Mouse (Mus musculus) right cerebral cortex, postnatal 25 days (tissue): Measurements from ENCODE around the gene Eif3c.

Experiments used
- DNase-seq: peaks from one replicate; pipeline ENCODE4 v3.0.0; 2022

Eif3c gene

DNA sequence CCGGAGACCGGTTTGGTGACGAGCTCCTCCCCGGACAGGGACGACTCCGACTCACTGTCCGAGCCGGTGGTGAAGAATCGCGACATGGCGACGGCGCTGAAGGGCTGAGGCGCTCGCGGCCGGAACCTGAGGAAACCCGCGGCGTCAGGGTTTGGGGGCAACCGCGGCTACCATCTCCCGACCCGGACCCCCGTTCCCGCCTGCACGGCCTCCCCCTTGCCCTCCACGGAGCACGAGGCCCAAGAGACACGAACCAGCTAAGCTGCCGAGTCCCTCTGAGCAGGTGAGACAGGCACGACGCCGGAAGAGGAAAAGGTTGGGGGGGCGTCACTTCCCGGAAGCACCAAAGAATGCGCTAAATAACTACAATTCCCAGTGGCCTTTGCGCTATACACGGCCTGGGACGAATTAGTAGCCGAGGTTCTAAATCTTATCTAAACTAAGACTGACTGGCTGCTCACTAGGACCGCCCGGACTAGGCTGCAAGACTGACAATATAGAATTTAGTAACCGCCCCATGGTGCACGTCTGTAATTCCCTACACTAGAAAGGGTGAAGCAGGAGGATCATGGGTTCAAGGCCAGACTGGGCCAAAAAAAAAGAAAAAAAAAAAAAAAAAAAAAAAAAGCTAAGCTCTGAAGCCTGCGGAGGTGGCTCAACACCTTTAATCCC, at the start of gene Eif3c:
Gene Eif3c (minus strand): TSS at position 318 of the 672 bp plus-strand sequence.
- peak; percentile 85 for DNase-seq

DNA sequence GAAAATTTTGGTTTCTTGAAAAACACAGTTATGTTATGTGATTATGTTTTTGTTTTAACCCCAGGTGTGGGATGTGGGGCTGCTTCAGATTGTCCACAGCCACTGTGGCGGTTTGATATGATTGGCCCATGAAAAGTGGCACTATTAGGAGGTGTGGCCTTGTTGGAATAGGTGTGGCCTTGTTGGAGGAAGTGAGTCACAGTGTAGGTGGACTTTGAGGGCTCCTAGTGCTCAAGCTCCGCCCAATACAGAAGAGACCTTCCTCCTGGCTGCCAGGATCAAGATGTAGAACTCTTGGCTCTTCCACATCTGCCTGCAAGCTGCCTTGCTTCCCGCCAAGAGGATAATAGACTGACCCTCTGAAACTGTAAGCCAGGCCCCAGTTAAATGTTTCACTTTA, 46.5 kb upstream of the Eif3c start:
- no peak for DNase-seq

DNA sequence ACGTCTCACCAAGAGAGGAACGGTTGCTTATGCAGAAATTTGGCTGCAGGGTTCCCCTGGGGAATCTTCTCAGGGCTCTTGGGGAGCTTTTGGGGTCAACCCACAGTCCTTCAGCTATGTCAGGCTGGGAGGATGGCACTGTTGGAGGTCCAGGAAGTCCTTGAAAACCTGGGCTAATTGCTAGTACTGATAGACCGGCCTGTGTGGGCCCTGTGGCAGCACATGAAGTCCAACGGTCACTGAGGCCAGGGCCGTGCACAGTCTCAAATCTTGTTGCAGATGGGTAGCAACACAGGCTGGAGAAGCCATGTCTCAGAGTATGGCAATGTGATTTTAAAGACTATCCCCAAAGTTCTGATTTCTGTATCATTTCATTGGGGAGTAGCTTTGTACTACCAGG, 41.6 kb upstream of the Eif3c start:
- no peak for DNase-seq

DNA sequence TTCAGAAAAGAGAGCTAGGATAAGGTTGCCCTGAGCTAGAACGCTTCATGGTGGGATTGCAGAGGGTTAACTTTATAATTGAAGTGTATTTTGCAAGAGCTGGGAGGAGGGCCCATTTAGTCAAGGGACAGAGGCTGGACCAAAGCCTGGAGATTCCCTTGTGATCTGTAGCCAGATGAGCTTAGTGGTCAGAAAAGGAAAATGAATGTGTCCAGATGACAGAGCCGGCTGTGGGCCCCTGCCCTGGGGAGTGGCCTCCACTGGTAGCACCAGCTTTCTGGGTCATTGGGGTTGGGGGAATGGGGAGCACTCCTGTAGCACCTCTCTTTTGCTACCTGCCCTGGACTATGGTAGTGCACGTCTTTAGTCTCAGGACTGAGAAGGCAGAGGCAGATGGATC, 40.9 kb upstream of the Eif3c start:
- no peak for DNase-seq

DNA sequence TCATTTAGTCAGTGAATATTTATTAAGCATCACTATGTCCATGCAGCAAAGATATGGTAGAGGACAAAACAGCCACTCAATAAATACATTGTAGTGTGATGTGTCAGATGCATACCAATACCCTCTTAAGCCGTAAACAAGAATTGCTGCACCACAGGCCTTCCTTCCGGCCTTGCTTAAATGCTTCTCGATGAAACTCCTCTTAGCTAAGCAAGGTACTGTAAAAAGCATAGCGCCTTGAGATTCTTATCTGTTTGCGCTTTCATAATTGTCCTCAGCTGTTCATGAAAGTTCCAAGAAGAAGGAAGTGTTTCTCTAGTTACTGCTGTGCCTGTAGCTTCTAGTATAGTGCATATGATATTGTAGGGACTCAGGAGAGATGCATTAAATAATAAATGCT, 40.4 kb upstream of the Eif3c start:
- DNase-seq = no peak

DNA sequence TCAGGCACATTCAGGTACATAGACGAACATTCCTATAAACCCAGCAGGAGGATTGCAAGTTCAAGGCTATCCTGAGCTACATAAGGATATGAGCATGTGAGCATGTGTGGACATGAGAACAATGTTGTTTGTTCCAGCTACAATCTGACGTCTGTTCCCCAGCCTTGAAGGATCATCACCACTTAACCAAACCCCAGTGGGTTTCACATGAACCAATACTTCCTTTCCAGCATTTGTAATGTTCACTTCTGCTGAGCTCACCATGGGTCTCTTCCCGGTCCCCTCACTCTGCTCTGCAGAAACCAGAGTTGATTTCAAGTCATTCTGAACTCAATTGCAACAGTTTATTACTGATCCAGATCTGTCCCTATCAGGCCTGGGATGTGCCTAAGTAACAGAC, 36.4 kb upstream of the Eif3c start:
- no peak for DNase-seq

DNA sequence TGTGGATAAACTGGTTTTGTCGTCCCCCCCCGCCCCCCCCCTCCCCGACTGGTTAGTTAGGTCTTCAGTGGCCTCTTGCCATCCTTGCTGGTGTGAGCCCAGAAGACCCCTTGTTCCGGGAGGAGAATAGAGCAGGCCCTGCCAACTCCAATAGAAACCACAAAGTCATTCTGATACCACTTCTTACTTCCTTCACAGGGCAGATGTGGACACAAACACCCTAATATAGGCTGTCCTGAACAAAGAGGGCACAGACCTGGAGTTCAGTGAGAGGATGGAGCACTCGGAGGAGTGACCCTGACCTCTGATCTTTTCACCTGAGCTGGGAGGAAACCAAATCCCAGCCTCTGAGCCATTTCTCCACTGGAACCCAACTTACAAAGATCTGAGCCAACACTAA, 35.7 kb upstream of the Eif3c start:
- no peak for DNase-seq

DNA sequence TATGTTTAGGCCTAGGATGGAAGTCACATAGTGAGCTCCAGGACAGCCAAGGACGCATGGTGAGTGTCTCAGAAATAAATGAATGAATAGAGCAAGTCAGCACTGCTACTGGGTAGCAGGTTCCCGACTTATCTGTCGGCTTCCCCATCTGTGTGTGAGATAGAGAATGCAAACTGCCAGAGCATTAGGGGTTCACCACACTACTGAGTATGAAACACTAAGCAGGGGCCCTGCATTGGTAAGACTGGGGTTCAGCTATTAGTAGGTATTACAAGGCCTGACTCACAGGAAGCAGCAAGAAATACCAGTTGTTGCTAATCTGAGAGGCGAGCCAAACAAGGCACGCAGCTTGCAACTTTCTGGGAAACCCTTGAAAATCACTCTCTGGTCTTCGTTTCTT, 32.7 kb upstream of the Eif3c start:
- no peak for DNase-seq

DNA sequence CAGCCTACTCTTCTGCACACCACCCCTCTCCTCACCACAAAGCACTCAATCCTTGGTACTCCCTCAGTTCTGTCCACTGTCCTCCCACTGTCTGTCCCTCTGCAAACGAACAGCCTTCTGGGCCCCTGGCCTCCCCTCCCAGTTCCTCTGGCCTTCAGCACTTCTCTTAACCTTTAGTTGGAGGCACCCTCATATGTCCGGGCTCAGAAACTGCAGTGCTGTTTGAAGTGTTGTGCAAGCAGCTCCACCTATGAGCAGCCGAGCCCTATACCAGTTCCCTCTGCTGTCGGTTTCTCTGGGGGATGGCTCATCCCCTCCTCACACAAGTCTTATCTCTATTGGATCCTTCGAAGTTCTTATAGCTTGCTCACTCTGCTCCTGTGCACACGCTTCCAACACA, 30.2 kb upstream of the Eif3c start:
- no peak for DNase-seq

DNA sequence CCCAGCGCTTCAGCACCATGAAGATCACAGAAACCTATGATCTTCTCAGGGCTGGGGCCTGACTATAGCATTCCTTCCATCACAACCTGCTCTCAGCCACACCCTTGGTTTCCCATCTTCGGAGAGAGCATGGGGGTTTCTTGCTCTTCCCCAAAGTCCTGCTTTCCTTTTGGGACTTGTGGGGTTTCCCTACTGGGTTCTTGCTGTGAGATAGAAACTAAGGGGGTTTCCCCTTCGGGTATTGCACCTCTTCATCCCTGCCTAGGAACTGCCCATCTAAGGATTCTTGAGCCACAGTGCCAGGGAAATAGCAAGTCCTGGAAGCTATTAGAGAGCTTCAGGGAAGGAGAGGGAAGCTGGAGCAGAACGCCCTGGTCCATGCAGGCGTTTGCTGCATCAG, 29.7 kb upstream of the Eif3c start:
- no peak for DNase-seq

DNA sequence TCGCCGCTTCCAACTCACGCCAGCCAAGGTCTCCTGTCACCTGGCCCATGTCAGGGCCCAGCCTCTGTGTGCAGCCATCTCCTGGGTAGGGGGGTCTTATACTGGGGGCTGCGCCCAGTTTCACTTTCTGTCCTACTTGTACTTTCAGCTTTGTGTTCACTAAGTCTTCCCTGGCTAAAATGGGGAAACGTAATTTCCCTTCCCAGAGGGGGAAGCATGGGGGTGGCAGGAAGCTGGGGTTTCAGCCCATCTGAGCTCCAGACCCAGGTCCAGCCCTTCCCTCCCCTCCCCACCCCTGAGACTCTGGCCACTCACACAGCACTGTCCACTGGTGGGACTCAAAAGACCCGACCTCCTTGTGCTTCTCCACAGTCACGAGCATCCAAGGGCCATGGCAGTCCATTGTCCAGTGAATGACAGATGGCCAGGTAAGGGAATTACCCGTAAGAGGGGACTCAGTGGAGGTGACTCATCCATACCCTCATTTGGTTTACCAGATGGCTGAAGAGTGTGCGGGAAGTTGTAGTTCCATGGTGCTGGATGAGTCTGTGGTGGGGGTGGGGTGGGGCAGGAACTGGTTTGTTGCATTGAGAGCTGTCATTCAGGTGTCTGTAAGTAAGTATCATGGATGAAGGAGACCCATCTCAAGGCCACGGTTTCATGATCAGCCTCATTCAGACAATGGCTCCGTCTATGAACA, 28.8 kb upstream of the Eif3c start, which contains the start of gene Il27:
Gene Il27 (minus strand): TSS at position 80 of the 700 bp plus-strand sequence.
- DNase-seq = no peak

DNA sequence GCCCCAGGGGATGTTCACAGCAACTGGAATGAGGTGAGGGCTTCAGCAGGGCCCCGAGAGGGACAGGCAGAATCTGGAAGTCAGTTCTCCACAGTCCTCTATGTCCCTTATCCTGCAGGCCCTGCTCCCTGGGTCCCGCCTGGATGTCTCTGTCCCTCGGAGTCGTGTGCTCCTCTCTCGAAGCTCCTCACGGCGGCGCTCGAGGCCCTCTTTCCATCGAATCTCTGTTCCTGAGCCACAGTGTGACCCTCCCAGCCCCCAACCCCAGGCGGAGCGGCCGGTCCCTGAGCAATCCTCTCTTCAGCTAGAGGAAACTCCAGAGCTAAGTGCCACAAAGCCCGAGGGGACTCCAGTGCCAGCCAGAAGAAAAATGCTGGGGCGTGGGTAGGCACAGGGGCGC, 21.6 kb upstream of the Eif3c start:
- DNase-seq = peak; percentile 33

DNA sequence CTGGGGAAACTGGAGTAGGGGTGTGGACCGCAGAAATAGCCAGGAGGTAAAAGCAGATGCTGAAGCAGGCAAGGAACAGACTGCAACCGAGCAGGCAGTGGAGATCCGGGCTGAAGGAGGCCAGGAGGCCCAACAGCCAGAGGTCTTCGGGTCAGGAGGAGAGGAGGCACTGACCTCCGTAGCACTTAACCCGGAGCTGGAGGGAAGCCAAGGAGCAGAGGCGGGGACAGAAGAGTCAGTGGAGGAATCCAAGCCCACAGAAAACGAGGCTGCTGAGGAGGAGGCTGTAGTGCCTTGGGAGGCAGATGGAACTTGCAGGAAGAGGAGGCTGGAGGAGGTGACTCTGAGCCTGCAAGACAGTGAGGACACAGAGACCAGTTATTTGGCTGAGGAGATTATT, 20.6 kb upstream of the Eif3c start:
- DNase-seq = no peak

DNA sequence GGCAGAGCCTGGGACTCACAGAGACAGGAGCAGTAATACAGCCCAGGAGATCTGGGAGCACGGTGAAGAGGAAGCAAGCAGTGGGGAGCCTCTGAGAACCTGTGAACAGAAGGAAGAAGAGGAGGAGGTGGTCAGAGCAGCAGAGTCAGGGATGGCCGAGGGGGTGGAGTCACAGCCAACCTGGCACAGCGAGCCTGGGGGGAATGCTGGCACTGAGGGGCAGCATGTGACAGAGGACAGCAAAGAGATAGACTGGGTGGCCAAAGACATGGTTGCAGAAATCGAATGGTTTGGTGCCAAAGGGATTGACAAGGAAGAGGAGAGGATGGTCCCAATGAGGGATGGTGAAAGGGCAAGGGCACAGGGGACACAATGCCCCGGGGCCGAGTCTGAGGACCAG, 19.5 kb upstream of the Eif3c start, which contains the start of gene Cln3:
Gene Cln3 (minus strand): TSS at position 101 of the 400 bp plus-strand sequence.
- DNase-seq = no peak

DNA sequence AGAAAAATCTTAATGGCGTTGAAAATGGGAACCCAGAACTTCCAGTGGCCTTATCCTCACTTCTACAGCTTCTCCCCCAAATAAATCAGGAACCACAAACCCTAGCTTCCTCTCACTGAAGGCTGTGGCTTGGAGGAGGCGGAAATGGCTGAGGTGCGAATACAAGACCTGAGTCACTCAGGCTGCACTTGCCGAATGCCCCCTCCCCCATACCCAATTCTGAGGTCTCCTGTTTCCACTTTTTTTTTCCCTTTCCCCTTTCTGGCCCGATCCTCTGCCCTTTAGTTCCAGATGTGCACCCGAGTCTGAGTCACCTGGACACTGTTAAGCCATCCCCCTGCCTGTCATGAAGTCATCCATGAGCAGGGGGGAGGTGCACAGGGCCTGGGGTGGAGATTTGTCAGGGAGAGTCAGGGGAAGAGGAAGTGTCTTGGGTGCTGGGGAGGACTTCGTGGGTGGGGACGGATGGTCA, 18.3 kb upstream of the Eif3c start, which contains the start of gene Apobr:
Gene Apobr (plus strand): TSS at position 437 of the 472 bp plus-strand sequence.
- no peak for DNase-seq

DNA sequence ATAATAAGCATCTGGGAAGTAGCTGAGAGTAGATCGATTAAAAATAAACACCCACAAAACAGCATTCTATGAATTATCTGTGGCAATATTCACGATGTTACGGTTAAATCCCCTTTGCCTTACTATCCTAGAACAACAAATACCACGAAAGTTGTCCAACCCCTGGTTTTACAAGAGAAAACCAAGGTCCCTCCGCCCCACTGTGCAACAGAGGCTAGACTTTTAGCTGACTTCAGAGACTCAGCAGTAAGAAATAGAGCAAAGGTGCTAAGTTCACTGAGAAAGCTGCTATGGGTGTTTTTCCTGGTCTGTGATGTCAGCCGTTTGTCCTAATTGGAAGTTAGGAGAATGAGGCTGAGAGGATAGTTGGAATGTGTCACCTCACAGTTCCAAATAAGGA, 17.6 kb upstream of the Eif3c start:
- no peak for DNase-seq

DNA sequence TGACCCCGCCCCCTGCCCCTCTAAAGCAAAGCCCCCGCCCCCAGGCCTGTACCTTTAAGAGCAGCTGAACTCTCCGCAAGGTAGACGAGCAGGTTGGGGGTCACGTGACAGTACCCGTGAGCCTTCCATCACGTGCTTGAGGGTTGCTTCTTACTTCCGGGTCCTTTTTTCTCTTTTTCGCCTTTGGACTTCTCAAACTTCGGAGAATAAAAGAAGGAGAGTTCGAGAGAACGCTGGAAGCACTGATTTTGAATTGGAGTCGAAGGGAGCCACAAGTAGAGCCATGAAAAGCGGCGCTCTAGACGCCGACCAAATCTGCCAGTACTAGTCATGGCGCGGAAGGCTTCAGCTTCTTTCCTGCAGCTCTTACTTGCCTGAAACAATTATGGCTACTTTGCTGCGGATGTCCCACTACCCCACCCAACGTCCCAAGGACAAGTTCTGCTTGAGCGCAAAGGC, 17.1 kb upstream of the Eif3c start:
- peak; percentile 85 for DNase-seq

DNA sequence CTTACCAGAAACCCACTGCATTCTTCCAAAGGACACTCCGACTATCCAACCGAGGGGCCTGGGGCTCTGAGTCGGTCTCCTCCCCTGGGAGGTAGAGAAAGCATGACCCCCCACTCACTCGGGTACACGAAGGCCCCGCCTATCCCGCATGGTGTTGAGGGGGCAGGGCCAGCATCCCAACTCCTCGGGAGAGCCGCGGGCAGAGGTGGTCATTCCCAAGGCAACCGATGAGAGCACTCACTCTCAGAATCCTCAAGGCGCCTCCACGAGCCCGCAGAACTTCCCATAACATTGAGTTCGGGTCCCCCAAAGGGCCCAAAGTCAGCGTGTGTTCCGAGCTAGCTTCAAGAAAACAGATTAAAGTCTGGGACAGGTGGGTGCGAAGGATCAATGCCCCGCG, 16.5 kb upstream of the Eif3c start:
- peak; percentile 31 for DNase-seq

DNA sequence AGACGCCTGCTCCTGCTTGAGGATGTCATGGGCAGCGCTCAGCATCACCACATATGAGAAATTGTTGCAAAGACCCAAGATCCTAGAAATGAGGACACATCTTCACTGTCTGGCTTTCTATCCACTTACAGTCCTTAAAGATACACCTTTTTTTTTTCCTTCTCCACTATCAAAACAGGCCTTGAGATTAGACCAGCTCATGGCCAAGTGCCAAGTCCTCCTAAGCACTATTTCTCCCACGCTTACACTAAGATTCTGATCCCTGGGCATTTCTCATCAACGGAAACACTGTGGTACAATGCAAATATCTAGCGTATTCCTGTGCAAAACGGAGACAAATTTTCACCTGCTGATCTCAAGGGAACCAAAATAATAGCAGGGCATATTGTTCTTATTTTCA, 15.4 kb upstream of the Eif3c start:
- DNase-seq = no peak

DNA sequence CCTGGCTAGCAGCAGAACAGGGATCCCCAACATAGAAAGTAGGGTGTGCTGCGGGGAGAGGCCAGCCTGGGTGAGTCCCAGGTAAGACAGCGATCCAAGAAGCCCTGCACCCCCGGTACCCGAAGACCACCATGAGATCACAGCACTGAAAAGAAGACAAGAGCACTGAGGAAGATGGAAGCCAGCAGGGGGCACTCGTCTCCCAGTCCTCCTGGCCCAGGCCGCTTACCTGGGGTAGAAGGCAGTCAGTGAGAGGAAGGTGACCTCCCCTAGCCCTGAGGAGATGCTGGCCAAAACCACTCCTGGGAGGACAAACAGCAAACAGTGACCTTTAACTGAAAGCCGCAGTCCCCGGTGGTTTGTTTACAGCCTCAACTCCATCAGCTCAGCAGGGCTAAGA, 13.0 kb upstream of the Eif3c start:
- DNase-seq = no peak

DNA sequence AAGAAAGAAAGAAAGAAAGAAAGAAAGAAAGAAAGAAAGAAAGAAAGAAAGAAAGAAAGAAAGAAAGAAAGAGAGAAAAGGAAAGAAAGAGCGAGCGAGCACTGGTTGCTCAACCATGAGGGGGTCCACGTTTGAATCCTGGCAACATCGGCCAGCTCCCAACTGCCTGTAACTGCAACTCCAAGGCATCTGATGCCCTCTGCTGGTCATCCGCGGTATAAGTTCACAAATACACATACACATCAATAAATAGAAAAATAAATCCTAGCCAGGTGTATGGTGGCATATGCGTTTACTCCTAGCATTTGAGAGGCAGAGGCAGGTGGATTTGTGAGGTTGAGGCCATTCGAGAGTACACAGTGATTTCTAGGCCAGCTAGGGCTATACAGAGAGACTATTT, 10.7 kb upstream of the Eif3c start:
- DNase-seq = no peak

DNA sequence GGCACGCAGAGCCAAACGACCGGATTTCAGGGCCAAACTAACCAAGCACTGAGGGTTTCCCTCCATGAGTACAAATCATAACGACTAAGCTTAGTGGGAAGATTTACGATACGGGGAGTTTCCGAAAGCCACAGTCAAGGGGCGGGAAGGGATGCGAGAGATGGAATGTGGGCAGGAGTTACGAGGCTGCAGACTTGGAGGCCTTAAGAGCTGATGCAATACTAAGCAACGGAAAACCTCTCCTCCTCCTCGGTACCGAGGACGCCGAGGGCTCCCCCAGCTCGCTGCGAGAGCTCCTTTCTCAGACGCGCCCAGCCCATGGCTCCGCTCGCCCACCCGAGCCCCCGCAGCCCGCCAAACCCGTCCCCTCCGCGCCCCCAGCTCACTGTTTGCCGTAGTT, 518 bp downstream of the Eif3c start:
- DNase-seq = no peak

DNA sequence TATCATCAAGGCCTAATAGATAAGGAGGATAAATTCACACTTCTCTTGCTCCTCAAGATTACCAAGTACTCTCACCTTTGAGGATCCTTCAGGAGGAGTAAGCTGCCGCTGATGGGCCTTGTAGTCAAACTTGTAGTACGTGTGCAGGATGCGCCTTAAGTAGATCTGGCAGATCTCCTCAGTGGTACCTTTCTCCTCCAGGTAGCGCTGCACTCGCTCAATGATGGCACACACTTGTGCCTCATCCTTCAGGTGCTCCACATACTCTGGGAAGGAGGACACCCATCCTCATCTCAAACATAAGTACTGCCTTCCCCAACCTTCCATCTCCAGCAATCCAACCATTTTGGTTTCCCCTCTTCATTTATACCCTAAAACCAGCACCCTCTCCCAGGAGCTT, 9.6 kb downstream of the Eif3c start:
- no peak for DNase-seq

DNA sequence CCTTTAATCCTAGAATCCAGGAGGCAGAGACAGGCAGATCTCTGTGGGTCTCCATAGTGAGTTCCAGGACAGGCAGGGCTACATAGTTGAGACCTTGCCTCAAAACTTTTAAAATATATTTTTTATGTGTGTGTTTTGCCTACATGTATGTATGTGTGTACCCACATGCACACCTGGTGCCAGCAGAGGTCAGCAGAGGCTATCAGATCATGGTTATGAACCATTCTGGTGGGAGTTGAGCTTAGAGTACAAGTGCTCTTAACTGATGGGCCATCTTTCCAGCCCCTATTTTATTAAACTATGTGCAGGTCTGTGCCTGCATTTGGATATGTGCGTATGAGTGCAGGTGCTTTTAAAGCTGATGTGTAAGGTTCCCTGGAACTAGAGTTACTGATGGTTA, 11.4 kb downstream of the Eif3c start:
- no peak for DNase-seq

DNA sequence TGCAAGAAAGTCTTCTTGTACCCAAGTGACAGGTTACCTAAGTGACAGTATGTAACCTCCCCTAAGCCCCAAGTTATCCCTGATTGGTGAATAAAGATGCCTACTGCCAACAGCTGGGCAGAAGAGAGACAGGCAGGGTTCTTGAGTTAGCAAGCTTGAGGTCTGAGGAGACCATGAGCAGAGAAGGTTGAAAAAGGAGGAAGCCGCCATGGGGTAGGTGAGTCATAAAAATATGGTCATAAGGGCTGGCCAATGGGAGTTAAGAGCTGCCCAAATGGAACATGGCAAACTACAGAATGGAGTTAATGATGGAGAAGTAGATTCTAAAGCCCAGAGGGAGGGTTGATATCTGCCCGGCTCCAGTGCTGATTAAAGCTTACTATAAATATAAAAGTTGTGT, 20.6 kb downstream of the Eif3c start:
- no peak for DNase-seq
